Mouse (Mus musculus) forebrain, postnatal 0 days (tissue): Measurements from ENCODE around the gene Psma1. TPM values are rescaled to one million over a fixed set of nuclear protein-coding genes. Genes with fewer than 3 reads are reported as not detected.

Experiments
- ATAC-seq: fragments of 200-750 bp; cut with Nextera tagmentation; 2 replicates; pipeline ENCODE4 v1.8.0; 2017; ENCODE audit warnings: mild to moderate bottlenecking, moderate library complexity
- DNase-seq: peaks from one replicate; pipeline ENCODE4 v3.0.0-alpha.2; 2015
- H3K27ac ChIP-seq: fragments of 300-500 bp; sonication (generic); 2 replicates; pipeline ENCODE4 v1.5.1; 2014; ENCODE audit warnings: low read depth, mild to moderate bottlenecking, antibody characterized with exemption, low read length, moderate library complexity, mixed read lengths
- H3K27me3 ChIP-seq: fragments of 300-500 bp; sonication (generic); 2 replicates; pipeline ENCODE4 v1.6.1; 2014; ENCODE audit warnings: mild to moderate bottlenecking, low read length, mixed read lengths; ENCODE audit not compliant: insufficient read depth
- H3K36me3 ChIP-seq: fragments of 300-500 bp; sonication (generic); 2 replicates; pipeline ENCODE4 v1.6.1; 2014; ENCODE audit warnings: mild to moderate bottlenecking, moderate library complexity; ENCODE audit not compliant: insufficient read depth
- H3K4me1 ChIP-seq: fragments of 300-500 bp; sonication (generic); 2 replicates; pipeline ENCODE4 v1.6.1; 2014; ENCODE audit warnings: antibody characterized with exemption; ENCODE audit not compliant: insufficient read depth
- H3K4me2 ChIP-seq: fragments of 300-500 bp; sonication (generic); 2 replicates; pipeline ENCODE4 v1.6.1; 2014; ENCODE audit warnings: low read depth, mild to moderate bottlenecking, moderate library complexity
- H3K4me3 ChIP-seq: fragments of 300-500 bp; sonication (generic); 2 replicates; pipeline ENCODE4 v1.5.1; 2014; ENCODE audit warnings: low read depth, low read length, mixed read lengths
- H3K9ac ChIP-seq: fragments of 300-500 bp; sonication (generic); 2 replicates; pipeline ENCODE4 v1.6.1; 2014; ENCODE audit warnings: mild to moderate bottlenecking
- H3K9me3 ChIP-seq: fragments of 300-500 bp; sonication (generic); 2 replicates; pipeline ENCODE4 v1.6.1; 2016; ENCODE audit warnings: low read length
- CTCF ChIP-seq: sonication (generic); IDR thresholded peaks from 2 replicates; pipeline ENCODE4 v1.5.1; 2016; ENCODE audit warnings: antibody characterized with exemption, control low read depth, low read depth
- WGBS: fragments of 180-500 bp; shearing (Covaris S2); extraction: QIAGEN DNeasy Blood & Tissue Kit; methylation state at CpG from one replicate; pipeline ENCODE4 v1.1.7; 2014; 5-methylcytosine and 5-hydroxymethylcytosine counted together
- polyA plus RNA-seq: library from polyadenylated mRNA; unstranded; fragments of >200 nt; fragmentation: Nextera tagmentation; extraction: Ambion mirVana; gene quantifications from 2 replicates; pipeline ENCODE4 v1.2.1, GENCODE M21; 2015
- total RNA-seq: library from RNA; depleted of rRNA; stranded (reverse); fragments of >200 nt; gene quantifications from 2 replicates; pipeline ENCODE4 v1.2.3, GENCODE M21; 2014

Psma1 gene
- total and polyA plus RNA-seq, 2 experiments from 2014 or later, result 212 to 357 TPM

DNA sequence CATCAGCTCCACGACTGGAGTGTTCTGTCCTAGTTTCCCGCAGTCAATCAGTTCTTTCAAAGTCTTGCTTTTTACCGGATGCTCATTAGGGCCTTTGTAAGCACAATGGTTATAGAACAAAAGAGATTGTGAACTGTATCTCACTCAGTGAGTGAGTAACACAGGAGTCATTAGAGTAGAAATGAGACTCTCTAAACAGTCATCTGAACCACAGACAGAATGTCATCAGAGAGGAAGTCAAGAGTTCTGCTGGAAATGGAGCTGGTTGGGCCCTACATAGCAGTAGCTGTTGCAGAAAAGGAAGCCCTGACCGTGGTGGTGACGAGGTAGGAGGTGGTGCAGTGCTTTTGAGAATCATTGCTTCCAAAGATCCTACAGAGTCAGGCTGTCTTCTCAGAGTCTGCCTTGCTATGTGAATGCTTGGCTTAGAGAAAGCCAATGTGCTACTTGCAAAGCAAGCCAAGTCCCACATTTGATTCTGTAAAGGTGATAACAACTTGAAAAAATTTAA lies 40.5 kb upstream of the Psma1 start:
- no peaks in the 10 kb centered on the region for H3K27me3 ChIP-seq
- H3K36me3 ChIP-seq, result no peaks in the 10 kb centered on the region
- H3K9me3 ChIP-seq, result no peaks in the 10 kb centered on the region
- DNase-seq, result peak; percentile 45
- H3K4me2 ChIP-seq, result no peak overlapping the region
- 17% methylated on average over 5 of the region's 5 CpGs for WGBS
- no peak overlapping the region for H3K9ac ChIP-seq
- no peak overlapping the region for H3K4me3 ChIP-seq
- H3K27ac ChIP-seq, result 0 out of 2 replicates have a peak overlapping the region, but pooled peaks have one; percentile 21
- H3K4me1 ChIP-seq, result peaks cover 11% of the 10 kb centered on the region; the same call in 1 of the 2 replicates
- no peak for TF ChIP-seq CTCF
- ATAC-seq, result peak; percentile 54

DNA sequence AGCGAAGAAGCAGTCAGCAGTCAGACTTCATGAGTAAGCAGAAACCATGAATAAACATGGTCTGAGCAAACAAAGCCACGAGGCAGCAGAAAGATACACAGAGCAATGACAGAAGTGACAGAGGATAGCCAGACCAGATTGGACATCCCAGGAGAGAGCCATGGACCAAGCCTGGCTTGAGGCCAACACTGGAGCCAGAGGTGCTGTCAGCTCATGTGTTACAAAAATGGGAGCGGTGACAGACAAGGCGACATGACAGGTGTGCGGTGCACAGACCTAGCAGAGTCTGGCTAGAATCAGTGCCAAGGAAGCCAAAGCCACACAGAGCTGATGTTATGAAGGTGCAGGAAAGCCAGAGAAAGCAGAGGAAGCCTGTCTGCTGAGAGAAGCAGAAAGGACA lies 35.3 kb upstream of the Psma1 start:
- H3K27me3 ChIP-seq, result no peaks in the 10 kb centered on the region
- ATAC-seq, result no peak

DNA sequence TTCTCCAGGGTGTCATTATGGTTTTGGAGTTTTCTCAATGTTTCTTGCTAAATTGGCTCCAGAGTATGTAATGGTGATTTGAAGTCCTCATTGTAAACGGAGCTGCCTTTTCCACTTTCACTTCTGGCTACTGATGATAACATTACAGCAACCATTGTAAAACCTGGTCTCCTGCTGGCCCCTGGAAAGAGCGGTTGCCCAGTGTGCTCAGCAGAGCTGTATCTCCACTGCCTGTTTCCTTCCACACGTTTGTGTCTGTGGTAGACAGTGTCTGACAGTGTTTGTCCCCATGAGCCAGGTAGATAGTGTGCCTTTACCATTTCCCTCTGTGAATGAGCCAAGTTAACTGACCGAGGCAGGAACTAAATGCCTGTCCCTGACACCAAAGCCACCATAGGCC lies 33.1 kb upstream of the Psma1 start:
- H3K27ac ChIP-seq, result no peak overlapping the region
- no peak overlapping the region for H3K4me3 ChIP-seq
- no peak for TF ChIP-seq CTCF
- H3K27me3 ChIP-seq, result no peaks in the 10 kb centered on the region
- no peaks in the 10 kb centered on the region for H3K36me3 ChIP-seq
- H3K4me1 ChIP-seq, result no peaks in the 10 kb centered on the region
- ATAC-seq, result no peak
- WGBS, result 66% methylated on average over 4 of the region's 4 CpGs
- no peak for DNase-seq
- no peaks in the 10 kb centered on the region for H3K9me3 ChIP-seq
- no peak overlapping the region for H3K4me2 ChIP-seq
- H3K9ac ChIP-seq, result no peak overlapping the region

More for the DNA sequence above, 35.3 kb upstream of the Psma1 start:
- Histone ChIP-seq H3K27ac (0 out of 2 replicates have a peak overlapping the region, but pooled peaks have one; percentile 40), H3K36me3 (no peaks in the 10 kb centered on the region), H3K4me2 (no peak overlapping the region), H3K4me3 (no peak overlapping the region), H3K4me1 (peaks cover under 1% of the 10 kb centered on the region; the same call in 1 of the 2 replicates), H3K9ac (no peak overlapping the region), H3K9me3 (no peaks in the 10 kb centered on the region)
- 52% methylated on average over 5 of the region's 5 CpGs for whole genome bisulfite sequencing
- peak; percentile 28 for DNase-seq
- no peak for TF ChIP-seq CTCF

DNA sequence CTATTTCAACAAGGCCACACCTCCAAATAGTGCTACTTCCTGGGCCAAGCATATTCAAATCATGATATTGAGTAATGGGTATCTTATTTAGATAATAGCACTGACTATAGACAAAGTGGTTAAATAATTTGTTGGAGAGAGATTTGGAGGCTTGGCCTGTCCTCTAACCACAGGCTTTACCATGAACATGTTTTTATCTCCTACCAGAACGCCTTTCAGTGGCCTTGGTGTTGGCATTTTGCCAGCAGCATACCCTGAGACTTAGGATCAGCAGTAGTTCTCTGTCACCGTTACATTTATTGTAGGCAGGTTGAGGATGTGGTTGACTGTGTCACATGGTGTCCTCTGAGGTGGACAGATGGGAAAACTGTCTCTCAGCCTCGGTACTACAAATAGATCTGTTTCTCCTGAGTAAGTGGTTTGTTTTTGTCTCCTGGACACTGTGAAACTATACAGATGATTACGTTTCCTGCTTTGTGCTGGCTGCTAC lies 25.4 kb upstream of the Psma1 start:
- H3K4me3 ChIP-seq, result no peak overlapping the region
- DNase-seq (no peak), ATAC-seq (no peak)
- no peaks in the 10 kb centered on the region for H3K4me1 ChIP-seq
- no peak overlapping the region for H3K4me2 ChIP-seq
- no peaks in the 10 kb centered on the region for H3K9me3 ChIP-seq
- no peaks in the 10 kb centered on the region for H3K36me3 ChIP-seq
- H3K27ac ChIP-seq, result no peak overlapping the region
- no peak overlapping the region for H3K9ac ChIP-seq
- TF ChIP-seq CTCF, result no peak
- no peaks in the 10 kb centered on the region for H3K27me3 ChIP-seq
- 66% methylated on average over 4 of the region's 4 CpGs for WGBS

DNA sequence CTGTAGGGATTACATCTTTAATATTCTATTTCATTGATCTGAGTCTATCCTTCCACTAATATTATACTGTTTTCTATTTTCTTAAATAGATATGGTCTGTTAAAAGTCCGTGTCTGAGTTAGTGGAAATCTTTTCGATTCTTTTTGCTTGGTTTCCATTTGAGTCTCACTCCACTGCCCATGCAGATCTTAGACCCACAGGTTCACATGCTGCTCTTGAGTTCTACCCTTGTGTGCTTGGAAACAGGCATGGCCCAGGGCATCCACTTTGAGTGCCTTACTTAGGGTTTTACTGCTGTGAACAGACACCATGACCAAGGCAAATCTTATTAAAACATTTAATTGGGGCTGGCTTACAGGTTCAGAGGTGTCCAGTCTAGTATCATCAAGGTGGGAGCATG lies 24.9 kb upstream of the Psma1 start:
- H3K4me1 ChIP-seq, result no peaks in the 10 kb centered on the region
- WGBS, result 91% methylated on average over 2 of the region's 2 CpGs
- H3K9me3 ChIP-seq, result no peaks in the 10 kb centered on the region
- no peaks in the 10 kb centered on the region for H3K36me3 ChIP-seq
- no peak overlapping the region for H3K4me3 ChIP-seq
- no peak for TF ChIP-seq CTCF
- H3K9ac ChIP-seq, result no peak overlapping the region
- DNase-seq (no peak), ATAC-seq (no peak)
- H3K27ac ChIP-seq, result no peak overlapping the region
- no peaks in the 10 kb centered on the region for H3K27me3 ChIP-seq
- H3K4me2 ChIP-seq, result no peak overlapping the region

DNA sequence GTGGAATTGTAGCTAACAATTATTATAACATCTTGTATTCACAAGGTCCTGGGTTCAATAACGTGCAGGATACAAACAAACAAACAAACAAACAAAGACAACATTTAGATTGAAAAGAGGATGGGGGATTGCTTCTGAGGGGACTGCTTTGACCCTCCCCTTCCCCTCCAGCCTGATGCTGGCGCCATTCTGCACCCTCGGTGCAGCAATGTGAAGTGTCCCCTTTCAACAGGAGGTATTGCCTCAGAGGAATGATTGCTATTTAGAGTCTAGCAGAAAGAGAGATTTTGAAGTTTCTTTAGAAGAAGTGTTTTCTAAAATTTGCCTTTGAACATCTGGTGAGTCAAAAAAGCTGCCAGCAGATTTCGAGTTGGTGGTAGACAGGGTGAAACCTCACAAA lies 23.3 kb upstream of the Psma1 start:
- no peak overlapping the region for H3K4me2 ChIP-seq
- no peaks in the 10 kb centered on the region for H3K36me3 ChIP-seq
- no peak overlapping the region for H3K9ac ChIP-seq
- TF ChIP-seq CTCF, result no peak
- no peaks in the 10 kb centered on the region for H3K4me1 ChIP-seq
- ATAC-seq, result no peak
- no peak overlapping the region for H3K27ac ChIP-seq
- no peaks in the 10 kb centered on the region for H3K27me3 ChIP-seq
- no peak overlapping the region for H3K4me3 ChIP-seq
- H3K9me3 ChIP-seq, result no peaks in the 10 kb centered on the region
- DNase-seq, result no peak
- 66% methylated on average over 4 of the region's 4 CpGs for WGBS

DNA sequence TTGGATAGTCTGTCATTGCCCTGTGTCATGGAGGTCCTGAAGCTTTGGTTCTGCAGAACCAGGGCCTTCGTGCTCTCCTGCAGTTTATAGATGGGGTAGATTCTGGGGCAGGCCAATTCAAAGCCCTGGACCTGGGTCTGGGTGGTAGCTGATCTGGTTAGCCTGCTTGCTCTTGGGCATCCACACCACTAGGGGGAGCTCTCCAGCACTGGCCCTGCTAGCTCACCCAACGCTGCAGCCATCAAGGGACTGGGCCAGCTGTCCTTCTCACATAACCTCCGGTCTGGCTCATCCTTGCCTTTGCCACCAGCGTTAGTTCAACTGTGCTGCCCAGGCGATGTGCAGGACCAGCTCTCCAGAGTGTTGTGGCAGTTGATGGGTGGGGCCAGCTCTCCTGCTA lies 18.8 kb upstream of the Psma1 start:
- H3K4me2 ChIP-seq, result no peak overlapping the region
- H3K9me3 ChIP-seq, result no peaks in the 10 kb centered on the region
- H3K27me3 ChIP-seq, result no peaks in the 10 kb centered on the region
- H3K36me3 ChIP-seq, result no peaks in the 10 kb centered on the region
- ATAC-seq (no peak), DNase-seq (no peak)
- no peak overlapping the region for H3K4me3 ChIP-seq
- H3K27ac ChIP-seq, result no peak overlapping the region
- H3K9ac ChIP-seq, result no peak overlapping the region
- 80% methylated on average over 5 of the region's 5 CpGs for WGBS
- no peaks in the 10 kb centered on the region for H3K4me1 ChIP-seq
- peak; percentile 31; the same call in 1 of the 2 replicates for TF ChIP-seq CTCF

DNA sequence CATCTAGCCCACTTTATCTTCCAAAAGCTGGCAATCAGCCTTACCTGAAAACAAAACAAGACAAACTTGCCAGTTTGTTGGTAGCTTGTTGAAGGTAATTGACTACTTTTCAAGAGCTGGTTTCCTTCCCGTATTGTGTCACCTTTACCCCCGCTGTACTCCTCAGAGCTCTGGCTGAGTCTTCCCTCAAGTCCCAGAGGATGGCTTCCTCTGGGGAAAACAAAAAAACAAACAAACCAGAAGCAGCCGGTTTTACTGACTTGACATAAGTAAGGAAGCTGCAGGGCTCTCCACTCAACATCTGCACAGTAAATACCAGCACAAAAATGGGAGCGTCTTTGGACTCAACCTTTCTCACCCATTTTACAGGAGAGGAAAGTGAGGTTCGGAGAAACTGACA lies 18.0 kb upstream of the Psma1 start:
- Histone ChIP-seq H3K27me3 (no peaks in the 10 kb centered on the region), H3K4me3 (no peak overlapping the region), H3K4me2 (no peak overlapping the region), H3K9me3 (no peaks in the 10 kb centered on the region), H3K9ac (no peak overlapping the region), H3K27ac (no peak overlapping the region), H3K36me3 (no peaks in the 10 kb centered on the region), H3K4me1 (no peaks in the 10 kb centered on the region)
- DNase-seq, result no peak
- no peak for TF ChIP-seq CTCF
- no peak for ATAC-seq
- WGBS, result 80% methylated on average over 5 of the region's 5 CpGs
